Mouse (Mus musculus) skeletal muscle tissue, postnatal 0 days (tissue): ENCODE results near the gene Olfr850. TPM values are rescaled to one million over a fixed set of nuclear protein-coding genes. Genes with fewer than 3 reads are reported as not detected.

Experiments used
- polyA plus RNA-seq: library from polyadenylated mRNA; unstranded; fragments of >200 nt; fragmentation: Nextera tagmentation; extraction: Ambion mirVana; gene quantifications from 2 replicates; pipeline ENCODE4 v1.2.1, GENCODE M21; 2015

The Olfr850 gene
- polyA plus RNA-seq: not detected in 2 replicates

GRCm38 (mm10) chr9:19478148-19478547, at the start of gene Olfr850:
Gene Olfr850 (minus strand): TSS chr9:19478248.

GRCm38 (mm10) chr9:19492995-19493394, 14.9 kb upstream of the Olfr850 start, which contains the start of gene Olfr851:
Gene Olfr851 (plus strand): TSS chr9:19493295.

GRCm38 (mm10) chr9:19439966-19440365, 38.1 kb downstream of the Olfr850 start, which contains the start of gene Olfr849:
Gene Olfr849 (plus strand): TSS chr9:19440266.

Other genes starting within 250 kb of the Olfr850 start
- gene Olfr843, start 226.3 kb downstream of the Olfr850 start, polyA plus RNA-seq: not detected in 2 replicates
- gene Olfr844, start 161.9 kb downstream of the Olfr850 start, polyA plus RNA-seq: not detected in 2 replicates
- gene Olfr845, start 141.8 kb downstream of the Olfr850 start, polyA plus RNA-seq: not detected in 2 replicates
- not detected in 2 replicates for gene Olfr846, start 114.2 kb downstream of the Olfr850 start, polyA plus RNA-seq
- not detected in 2 replicates for gene Olfr847, start 99.6 kb downstream of the Olfr850 start, polyA plus RNA-seq
- gene Olfr849, start 38.0 kb downstream of the Olfr850 start, polyA plus RNA-seq: not detected in 2 replicates
- gene Olfr851, start 15.0 kb upstream of the Olfr850 start, polyA plus RNA-seq: not detected in 2 replicates
- gene Olfr853, start 62.8 kb upstream of the Olfr850 start, polyA plus RNA-seq: not detected in 2 replicates
- gene Olfr854, start 89.1 kb upstream of the Olfr850 start, polyA plus RNA-seq: not detected in 2 replicates
- gene Olfr855, start 104.4 kb upstream of the Olfr850 start, polyA plus RNA-seq: not detected in 2 replicates
- 8.4 and 9.3 TPM in 2 replicates for gene Zfp317, start 143.9 kb upstream of the Olfr850 start, polyA plus RNA-seq
- not detected in 2 replicates for gene Olfr857, start 231.2 kb upstream of the Olfr850 start, polyA plus RNA-seq